Mouse (Mus musculus): ENCODE results near the gene Gm14401.
"Not testable (repeated sequence)": the region's sequence is repeated elsewhere in the genome, so short reads cannot be mapped to it uniquely, and the experiment has no call there.

Gene Gm14401

GRCm38 (mm10) chr2:177073432-177074423, at the start of gene Gm14401:
Gene Gm14401, plus strand, starts transcription at chr2:177074320.
- not testable (repeated sequence) for DNase-seq (ENCODE audit: low read depth, low spot score)

GRCm38 (mm10) chr2:177072807-177073206, 1.3 kb upstream of the Gm14401 start:
- DNase-seq (ENCODE audit: low read depth, low spot score) = not testable (repeated sequence)

- not testable (repeated sequence) for DNase-seq (ENCODE audit: low read depth, low spot score)
Measured at GRCm38 (mm10) chr2:177075015-177075414, 895 bp downstream of the Gm14401 start.

- not testable (repeated sequence) for DNase-seq (ENCODE audit: low read depth, low spot score)
Measured at GRCm38 (mm10) chr2:177079866-177080265, 5.7 kb downstream of the Gm14401 start.

- DNase-seq (ENCODE audit: low read depth, low spot score) = not testable (repeated sequence)
Measured at GRCm38 (mm10) chr2:177109086-177109485, 35.0 kb downstream of the Gm14401 start.

GRCm38 (mm10) chr2:177129097-177129496, 55.0 kb downstream of the Gm14401 start:
- not testable (repeated sequence) for DNase-seq (ENCODE audit: low read depth, low spot score)

Measured in A20 (cell line).